Mouse (Mus musculus): ENCODE results near the gene Fkbp8. TPM values are rescaled to one million over a fixed set of nuclear protein-coding genes. Genes with fewer than 3 reads are reported as not detected.

Gene Fkbp8
- polyA plus RNA-seq (2017; shearing (Covaris generic)) = 100 to 1,000 TPM; 117 to 159 TPM

GRCm38 (mm10) chr8:70527512-70528181, at the start of gene Fkbp8, which contains the start of gene Kxd1:
Gene Fkbp8 (plus strand): TSS chr8:70527724.
Gene Kxd1 (minus strand): TSS chr8:70527956.
- peak; percentile 89 for ATAC-seq

- no peak for ATAC-seq
Measured at GRCm38 (mm10) chr8:70481908-70482307, 45.6 kb upstream of the Fkbp8 start.

GRCm38 (mm10) chr8:70482943-70483342, 44.6 kb upstream of the Fkbp8 start:
- no peak for ATAC-seq

GRCm38 (mm10) chr8:70486191-70486681, 41.3 kb upstream of the Fkbp8 start:
- no peak for ATAC-seq

- no peak for ATAC-seq
Measured at GRCm38 (mm10) chr8:70486941-70487520, 40.5 kb upstream of the Fkbp8 start, which contains the start of gene Tmem59l. Gene Tmem59l (minus strand): TSS chr8:70487358.

- ATAC-seq = no peak
Measured at GRCm38 (mm10) chr8:70487993-70488796, 39.3 kb upstream of the Fkbp8 start.

GRCm38 (mm10) chr8:70488931-70489470, 38.5 kb upstream of the Fkbp8 start:
- ATAC-seq = peak; percentile 36

- ATAC-seq = no peak
Measured at GRCm38 (mm10) chr8:70489576-70489975, 37.9 kb upstream of the Fkbp8 start.

GRCm38 (mm10) chr8:70490061-70490879, 37.3 kb upstream of the Fkbp8 start:
- ATAC-seq = no peak

- no peak for ATAC-seq
Measured at GRCm38 (mm10) chr8:70490880-70491495, 36.5 kb upstream of the Fkbp8 start.

- ATAC-seq = no peak
Measured at GRCm38 (mm10) chr8:70492664-70493640, 34.6 kb upstream of the Fkbp8 start, which contains the start of gene Crlf1. Gene Crlf1 (plus strand): TSS chr8:70493158.

GRCm38 (mm10) chr8:70493692-70494415, 33.7 kb upstream of the Fkbp8 start:
- ATAC-seq = no peak

GRCm38 (mm10) chr8:70494416-70494945, 33.0 kb upstream of the Fkbp8 start:
- ATAC-seq = no peak

- no peak for ATAC-seq
Measured at GRCm38 (mm10) chr8:70495001-70495770, 32.3 kb upstream of the Fkbp8 start.

GRCm38 (mm10) chr8:70495771-70496062, 31.8 kb upstream of the Fkbp8 start:
- no peak for ATAC-seq

- ATAC-seq = peak; percentile 37
Measured at GRCm38 (mm10) chr8:70500386-70501301, 26.9 kb upstream of the Fkbp8 start.

- ATAC-seq = no peak
Measured at GRCm38 (mm10) chr8:70501820-70502529, 25.5 kb upstream of the Fkbp8 start.
